Mouse (Mus musculus): ENCODE results near the gene Mybbp1a. TPM values are rescaled to one million over a fixed set of nuclear protein-coding genes. Genes with fewer than 3 reads are reported as not detected.
A peak's percentile ranks its signal among the peaks of the same experiment; 100 is the strongest.

Gene Mybbp1a
- total and polyA plus RNA-seq, 3 experiments, result 344 to 3,394 (median 602) TPM

DNA sequence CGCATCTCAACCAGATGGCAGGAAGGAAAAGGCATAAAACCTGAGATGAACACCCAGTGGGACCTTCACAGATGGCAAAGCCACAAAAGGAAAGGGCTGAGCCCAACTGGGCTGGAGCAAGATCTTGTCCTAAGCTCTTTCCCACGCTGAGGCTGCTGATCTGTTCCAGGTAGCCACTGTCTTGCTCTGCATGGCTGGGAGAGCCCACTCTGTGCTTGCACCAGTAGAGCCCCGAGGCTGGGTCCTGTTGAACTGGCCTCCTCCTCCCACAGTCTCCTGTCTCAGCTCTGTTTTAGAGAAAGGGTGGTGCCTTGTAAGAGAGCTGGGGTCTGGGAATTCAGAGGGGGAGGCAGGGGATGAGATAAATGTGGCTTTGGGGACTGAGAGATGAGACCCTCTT, 34.1 kb upstream of the Mybbp1a start:
- TF ChIP-seq ETS1 (IDR thresholded peaks at IDR 0.05; ENCODE audit: low read depth, low read length) (no peak), USF1 (IDR thresholded peaks at IDR 0.05; ENCODE audit: low read depth, low read length) (no peak), RAD21 (IDR thresholded peaks at IDR 0.05; ENCODE audit: low read depth, low read length) (no peak), MYC (IDR thresholded peaks at IDR 0.05; ENCODE audit: low read depth, low read length) (no peak), USF2 (IDR thresholded peaks at IDR 0.05; ENCODE audit: borderline replicate concordance in 1 of 2, insufficient read depth in 1 of 2, low read depth in 1 of 2, low read length in 2 of 2) (no peak), EP300 (IDR thresholded peaks at IDR 0.05; ENCODE audit: low read depth in 1 of 2, low read length in 2 of 2) (no peak), SIN3A (IDR thresholded peaks at IDR 0.05; ENCODE audit: low read length) (no peak), MAZ (IDR thresholded peaks at IDR 0.05; ENCODE audit: low read depth, low read length) (no peak), RCOR1 (IDR thresholded peaks at IDR 0.05; ENCODE audit: low read depth, low read length) (no peak), JUND (IDR thresholded peaks at IDR 0.05; ENCODE audit: low read depth, low read length) (no peak), POLR2A (IDR thresholded peaks at IDR 0.05; ENCODE audit: control insufficient read depth in 1 of 2, insufficient read depth in 1 of 2, low read depth in 1 of 2, low read length in 2 of 2, poor library complexity in 1 of 2) (no peak), CTCF (IDR thresholded peaks at IDR 0.05 in 2 of 3, conservative IDR thresholded peaks at IDR 0.05 in 1 of 3; ENCODE audit: control insufficient read depth in 1 of 3, insufficient read depth in 1 of 3, low read depth in 2 of 3, low read length in 3 of 3, poor library complexity in 1 of 3, severe bottlenecking in 1 of 3) (no peak), MXI1 (IDR thresholded peaks at IDR 0.05; ENCODE audit: low read depth, low read length) (no peak), ZNF384 (IDR thresholded peaks at IDR 0.05; ENCODE audit: low read depth, low read length) (no peak), ZKSCAN1 (IDR thresholded peaks at IDR 0.05; ENCODE audit: low read depth, low read length) (no peak), HCFC1 (IDR thresholded peaks at IDR 0.05; ENCODE audit: low read depth, low read length) (no peak), ELF1 (IDR thresholded peaks at IDR 0.05; ENCODE audit: low read depth, low read length) (no peak), KAT2A (conservative IDR thresholded peaks at IDR 0.05; ENCODE audit: low read depth, low read length) (no peak), CHD1 (IDR thresholded peaks at IDR 0.05; ENCODE audit: low read depth, low read length) (no peak)
- no peaks in the 10 kb centered on the region for H3K27me3 ChIP-seq (ENCODE audit: control insufficient read depth in 1 of 2, insufficient read depth in 2 of 2, low read length in 2 of 2)
- H3K36me3 ChIP-seq (ENCODE audit: control insufficient read depth in 1 of 2, insufficient read depth in 2 of 2, low read length in 2 of 2), result peaks cover 0 to 12% of the 10 kb centered on the region in 2 experiments; a peak in 2 of 4 replicates
- no peaks in the 10 kb centered on the region for H3K9me3 ChIP-seq (replicated peaks; ENCODE audit: insufficient read depth, low read length)
- peak overlapping the region; percentile 20 for H3K9ac ChIP-seq (ENCODE audit: control insufficient read depth, low read depth, low read length, poor library complexity, severe bottlenecking)
- H3K79me2 ChIP-seq (ENCODE audit: control insufficient read depth, insufficient read depth, low read length, poor library complexity), result no peaks in the 10 kb centered on the region
- H3K4me1 ChIP-seq (ENCODE audit: control insufficient read depth in 1 of 2, insufficient read depth in 2 of 2, low read length in 2 of 2), result peaks cover 6 to 18% of the 10 kb centered on the region in 2 experiments; a peak in 3 of 4 replicates
- DNase-seq (ENCODE audit: low read depth, low spot score), result no peak
- no peak overlapping the region for H3K27ac ChIP-seq (ENCODE audit: control insufficient read depth, low read depth, low read length)
- no peak overlapping the region; a peak in 1 of 4 replicates for H3K4me3 ChIP-seq (ENCODE audit: control insufficient read depth in 1 of 2, insufficient read depth in 1 of 2, low read depth in 2 of 2, low read length in 2 of 2)

DNA sequence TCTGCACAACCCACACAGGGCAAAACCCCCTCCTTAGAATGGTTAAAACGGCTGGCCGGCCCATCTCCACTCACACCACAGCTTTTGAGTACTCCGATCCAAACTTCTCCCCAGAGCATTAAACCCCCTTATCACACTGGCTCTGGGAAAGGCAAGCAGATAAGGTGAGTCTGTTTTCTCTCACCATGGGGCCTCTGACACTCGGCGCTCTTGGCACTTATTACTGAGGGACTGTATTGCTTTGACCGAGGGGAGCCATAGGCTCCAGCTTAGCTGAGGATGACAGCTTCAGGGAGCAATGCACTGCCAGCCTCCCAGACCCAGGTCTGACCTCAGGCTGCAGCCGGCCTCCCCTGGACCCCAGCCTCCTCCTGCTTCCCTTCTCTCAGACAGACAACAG, 33.6 kb upstream of the Mybbp1a start:
- no peak overlapping the region; a peak in 1 of 4 replicates for H3K4me3 ChIP-seq (ENCODE audit: control insufficient read depth in 1 of 2, insufficient read depth in 1 of 2, low read depth in 2 of 2, low read length in 2 of 2)
- TF ChIP-seq POLR2AphosphoS2 (IDR thresholded peaks at IDR 0.05; ENCODE audit: low read length) (no peak), BHLHE40 (IDR thresholded peaks at IDR 0.05; ENCODE audit: borderline replicate concordance, low read depth, low read length) (no peak), ETS1 (IDR thresholded peaks at IDR 0.05; ENCODE audit: low read depth, low read length) (peak; percentile 64), TCF12 (IDR thresholded peaks at IDR 0.05; ENCODE audit: low read depth, low read length) (peak; percentile 43; the same call in 1 of the 2 replicates), ELF1 (IDR thresholded peaks at IDR 0.05; ENCODE audit: low read depth, low read length) (no peak), ZNF384 (IDR thresholded peaks at IDR 0.05; ENCODE audit: low read depth, low read length) (no peak), EP300 (IDR thresholded peaks at IDR 0.05; ENCODE audit: low read depth in 1 of 2, low read length in 2 of 2) (peak; percentile 68), RCOR1 (IDR thresholded peaks at IDR 0.05; ENCODE audit: low read depth, low read length) (peak; percentile 52; the same call in 1 of the 2 replicates), TBP (IDR thresholded peaks at IDR 0.05; ENCODE audit: low read depth, low read length) (peak; percentile 59), MXI1 (IDR thresholded peaks at IDR 0.05; ENCODE audit: low read depth, low read length) (peak; percentile 29; the same call in 1 of the 2 replicates), MYB (IDR thresholded peaks at IDR 0.05; ENCODE audit: low read depth, low read length) (no peak), TAL1 (IDR thresholded peaks at IDR 0.05; ENCODE audit: low read length) (no peak), GATA1 (IDR thresholded peaks at IDR 0.05; ENCODE audit: low read depth, low read length) (peak; percentile 95)
- no peaks in the 10 kb centered on the region for H3K9me3 ChIP-seq (replicated peaks; ENCODE audit: insufficient read depth, low read length)
- peak; percentile 65 for DNase-seq (ENCODE audit: low read depth, low spot score)
- H3K79me2 ChIP-seq (ENCODE audit: control insufficient read depth, insufficient read depth, low read length, poor library complexity), result no peaks in the 10 kb centered on the region
- no peaks in the 10 kb centered on the region for H3K27me3 ChIP-seq (ENCODE audit: control insufficient read depth in 1 of 2, insufficient read depth in 2 of 2, low read length in 2 of 2)
- H3K4me1 ChIP-seq (ENCODE audit: control insufficient read depth in 1 of 2, insufficient read depth in 2 of 2, low read length in 2 of 2), result peaks cover 6 to 18% of the 10 kb centered on the region in 2 experiments; a peak in 3 of 4 replicates
- no peak overlapping the region for H3K27ac ChIP-seq (ENCODE audit: control insufficient read depth, low read depth, low read length)
- H3K36me3 ChIP-seq (ENCODE audit: control insufficient read depth in 1 of 2, insufficient read depth in 2 of 2, low read length in 2 of 2), result peaks cover 0 to 12% of the 10 kb centered on the region in 2 experiments; a peak in 2 of 4 replicates
- H3K9ac ChIP-seq (ENCODE audit: control insufficient read depth, low read depth, low read length, poor library complexity, severe bottlenecking), result peak overlapping the region; percentile 20

All from MEL (cell line).